Mouse (Mus musculus): ENCODE measurements around the gene Pkp4.

The Pkp4 gene

DNA sequence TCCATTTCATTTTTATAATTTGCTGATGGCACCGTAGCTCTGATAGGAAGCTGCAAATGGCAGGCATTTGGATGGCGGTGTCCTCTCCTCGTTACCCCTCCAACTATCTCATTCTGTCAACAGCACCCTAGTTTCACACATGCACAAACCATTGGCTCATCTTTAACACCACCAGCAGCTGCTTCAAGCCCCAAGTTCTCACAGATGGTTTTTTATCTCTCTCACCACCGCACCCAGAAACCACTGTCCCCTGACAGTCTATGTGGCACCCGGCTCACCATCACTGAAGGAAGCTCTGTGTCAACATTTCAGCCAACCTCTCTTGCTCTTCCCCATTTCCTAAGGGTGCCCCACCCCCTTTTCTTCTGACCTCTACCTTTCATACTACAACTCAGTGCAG is 167.3 kb downstream of the Pkp4 start:
- ATAC-seq (ENCODE audit: insufficient number of reproducible peaks, low FRiP score, low TSS enrichment), result no peak

DNA sequence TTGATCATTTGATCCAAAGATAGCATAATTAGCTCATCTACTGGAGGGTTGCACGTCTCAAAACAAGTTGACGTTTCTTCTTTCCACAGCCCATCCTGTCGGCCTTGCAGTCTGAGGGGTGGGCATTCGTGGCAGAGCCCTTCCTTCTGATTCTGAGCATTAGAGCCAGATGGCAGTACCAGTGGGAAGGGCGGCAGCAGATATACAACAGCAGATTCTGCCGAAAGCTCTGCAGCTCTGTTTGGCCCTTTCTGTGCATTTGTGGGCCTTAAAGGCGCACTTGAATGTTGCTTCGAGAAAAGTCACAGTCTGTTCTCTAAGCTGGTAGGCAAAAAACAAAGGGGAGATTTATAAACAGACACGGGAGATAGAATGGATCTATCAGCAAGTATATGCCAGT is 170.4 kb downstream of the Pkp4 start:
- ATAC-seq (ENCODE audit: insufficient number of reproducible peaks, low FRiP score, low TSS enrichment), result no peak

DNA sequence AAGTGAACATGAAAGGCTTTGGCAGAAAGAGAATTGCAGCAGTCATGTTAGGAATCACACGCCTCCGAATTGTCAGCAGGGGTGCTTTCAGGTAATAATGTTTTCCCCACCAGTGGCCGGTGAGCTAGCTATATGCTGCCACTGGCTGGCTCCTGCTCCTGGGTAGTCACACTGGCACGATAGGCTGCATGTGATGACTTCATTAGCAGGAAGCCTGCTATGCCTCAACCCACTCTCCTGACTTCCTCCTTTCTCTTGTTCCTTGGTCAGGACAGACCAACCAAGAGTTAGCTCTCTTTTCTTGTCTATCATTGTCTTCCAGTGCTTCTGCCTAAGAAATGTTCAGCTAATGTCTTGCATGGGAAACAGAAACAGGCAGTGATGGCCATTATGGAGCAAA is 171.9 kb downstream of the Pkp4 start:
- no peak for ATAC-seq (ENCODE audit: insufficient number of reproducible peaks, low FRiP score, low TSS enrichment)

DNA sequence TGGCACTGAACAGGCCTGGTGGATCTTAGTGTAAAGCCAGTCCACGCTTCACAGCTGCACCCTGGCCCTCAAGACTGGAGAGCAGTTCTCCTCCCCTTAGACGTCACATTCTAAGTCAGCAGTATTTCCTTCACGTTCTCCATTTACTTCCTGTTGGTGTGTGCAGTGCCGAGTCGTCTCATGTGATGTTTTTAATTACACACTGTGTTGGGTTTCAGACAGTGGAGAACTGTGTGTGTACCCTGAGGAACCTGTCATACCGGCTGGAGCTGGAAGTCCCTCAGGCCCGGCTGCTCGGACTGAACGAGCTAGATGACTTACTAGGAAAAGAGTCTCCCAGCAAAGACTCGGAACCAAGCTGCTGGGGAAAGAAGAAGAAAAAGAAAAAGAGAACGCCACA is 177.9 kb downstream of the Pkp4 start:
- ATAC-seq (ENCODE audit: insufficient number of reproducible peaks, low FRiP score, low TSS enrichment), result peak; percentile 34; the same call in 1 of the 2 replicates

DNA sequence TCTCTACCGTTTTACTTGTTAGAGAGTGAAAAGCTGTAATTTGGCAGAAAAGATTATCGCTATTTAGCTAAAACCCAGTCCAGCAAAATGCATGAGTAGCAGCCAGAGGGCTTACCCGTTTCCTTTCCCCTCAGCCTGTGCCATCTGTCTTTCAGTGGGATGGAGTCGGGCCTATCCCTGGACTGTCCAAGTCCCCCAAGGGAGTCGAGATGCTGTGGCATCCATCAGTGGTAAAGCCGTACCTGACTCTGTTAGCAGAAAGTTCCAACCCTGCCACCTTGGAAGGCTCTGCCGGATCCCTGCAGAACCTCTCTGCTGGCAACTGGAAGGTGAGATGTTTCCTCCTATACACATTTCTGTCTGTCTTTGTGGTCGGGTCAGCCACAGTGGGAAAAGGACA is 178.3 kb downstream of the Pkp4 start:
- peak; percentile 77 for ATAC-seq (ENCODE audit: insufficient number of reproducible peaks, low FRiP score, low TSS enrichment)

DNA sequence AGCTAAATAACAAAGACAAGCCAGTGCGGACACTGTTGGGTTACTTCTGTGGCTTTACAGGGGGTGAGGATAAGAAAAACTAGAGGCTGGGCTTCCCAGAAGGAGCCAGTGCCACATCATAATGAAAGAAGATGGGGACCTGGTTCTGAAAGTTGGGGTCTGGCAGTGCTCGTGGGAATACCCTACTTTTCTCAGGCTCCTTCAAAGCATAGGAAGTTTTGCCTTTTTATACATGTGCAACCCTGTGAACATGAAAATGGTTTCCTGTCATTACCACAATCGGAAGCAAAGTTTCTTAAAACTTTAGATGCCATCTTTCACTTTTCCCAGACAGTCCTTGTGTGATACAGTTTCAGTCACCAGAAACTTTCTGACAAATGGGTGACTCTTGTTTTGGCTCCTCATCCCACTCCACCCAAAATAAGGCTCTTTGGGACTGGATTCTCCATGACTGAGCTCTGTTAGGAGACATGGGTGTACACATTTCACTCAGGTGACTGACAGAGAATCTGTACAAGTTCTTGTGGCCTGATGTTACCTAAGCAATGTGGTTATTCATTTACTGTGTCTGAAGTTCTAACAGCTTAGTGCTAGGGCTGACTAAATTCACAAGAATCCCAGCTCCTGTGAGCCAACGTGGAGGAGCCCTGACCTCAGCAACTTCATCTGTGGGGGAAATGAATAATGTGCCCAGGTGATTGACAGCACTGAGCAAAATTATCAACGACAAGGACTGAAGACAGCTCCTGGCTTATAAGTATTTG is 179.3 kb downstream of the Pkp4 start:
- no peak for ATAC-seq (ENCODE audit: insufficient number of reproducible peaks, low FRiP score, low TSS enrichment)

DNA sequence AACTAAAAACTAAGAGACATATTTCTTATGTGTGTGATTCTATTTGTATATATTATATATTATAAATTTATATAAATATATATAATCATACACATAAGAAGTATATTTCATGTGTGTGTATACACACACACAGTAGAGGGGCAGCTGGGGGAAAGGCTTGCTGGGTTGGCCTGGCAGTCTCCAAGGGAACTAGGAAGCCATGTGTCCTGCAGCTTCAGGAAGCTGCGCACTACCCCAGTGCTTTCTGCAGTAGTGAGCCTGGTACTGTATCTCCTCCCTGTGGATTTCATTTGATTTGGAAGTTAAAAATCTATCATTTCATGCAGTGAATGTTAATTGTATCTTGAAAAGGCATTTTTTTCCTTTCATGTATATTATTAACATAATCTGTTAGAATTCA is 180.2 kb downstream of the Pkp4 start:
- no peak for ATAC-seq (ENCODE audit: insufficient number of reproducible peaks, low FRiP score, low TSS enrichment)

DNA sequence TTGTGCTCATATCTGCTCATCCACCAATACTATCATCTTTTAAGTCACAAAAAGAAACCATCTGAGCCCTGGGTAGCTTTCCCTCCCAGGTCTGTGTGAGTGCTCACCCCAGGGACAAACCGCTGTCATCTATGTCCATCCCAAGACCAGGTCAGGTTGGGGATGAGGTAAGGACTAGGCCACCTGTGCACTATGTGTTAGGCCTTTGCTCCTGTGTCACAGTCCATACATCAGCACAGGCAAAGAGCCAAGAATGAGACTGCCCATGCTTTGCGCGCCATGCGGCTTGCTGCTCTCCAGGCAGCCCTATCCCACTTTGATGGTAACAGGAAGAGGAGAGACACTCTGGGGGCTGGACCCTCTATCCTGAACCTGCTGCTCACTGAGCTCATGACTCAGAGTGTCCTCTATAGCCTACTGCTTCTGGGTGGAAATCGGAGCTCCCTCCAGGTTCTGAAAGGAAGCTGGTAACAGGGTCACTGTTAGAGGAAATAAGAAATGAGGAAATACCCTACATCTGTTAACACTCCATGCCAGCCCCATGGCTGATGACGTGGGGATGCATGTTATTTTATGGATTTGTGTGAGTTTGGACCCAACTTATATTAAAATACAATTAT is 182.1 kb downstream of the Pkp4 start:
- ATAC-seq (ENCODE audit: insufficient number of reproducible peaks, low FRiP score, low TSS enrichment), result no peak

DNA sequence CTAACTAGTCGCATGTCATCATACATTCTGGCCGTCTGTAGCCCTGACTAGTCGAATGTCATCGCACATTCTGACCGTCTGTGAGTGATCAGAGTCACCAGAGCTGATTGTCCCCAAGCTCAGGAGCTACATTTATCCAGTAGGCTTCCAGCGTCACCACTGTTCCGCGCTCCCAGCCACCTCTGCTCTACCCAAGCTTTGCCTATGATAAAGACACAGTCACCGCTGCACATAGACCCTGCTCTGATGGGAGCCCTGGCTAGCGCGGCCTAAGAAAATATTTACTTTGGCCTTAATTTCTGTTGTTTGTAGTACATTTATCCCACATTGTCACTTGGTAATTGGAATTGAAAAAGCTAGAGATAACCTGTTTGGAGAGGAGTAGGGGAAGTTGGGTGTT is 183.2 kb downstream of the Pkp4 start:
- ATAC-seq (ENCODE audit: insufficient number of reproducible peaks, low FRiP score, low TSS enrichment), result no peak

DNA sequence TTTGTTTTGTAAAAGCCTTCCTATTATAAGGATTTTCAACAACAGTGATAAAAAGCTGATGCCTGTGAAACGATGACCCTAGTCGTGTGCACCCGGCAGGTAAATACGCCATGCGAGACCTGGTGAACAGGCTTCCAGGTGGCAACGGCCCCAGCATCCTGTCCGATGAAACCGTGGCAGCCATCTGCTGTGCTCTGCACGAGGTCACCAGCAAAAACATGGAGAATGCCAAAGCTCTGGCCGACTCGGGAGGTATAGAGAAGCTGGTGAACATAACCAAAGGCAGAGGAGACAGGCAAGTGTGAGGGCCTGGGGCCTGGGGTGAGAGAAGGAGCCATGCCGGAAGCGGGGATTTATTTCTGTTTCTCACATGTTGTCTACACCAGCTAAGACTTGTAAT is 184.0 kb downstream of the Pkp4 start:
- peak; percentile 76 for ATAC-seq (ENCODE audit: insufficient number of reproducible peaks, low FRiP score, low TSS enrichment)

DNA sequence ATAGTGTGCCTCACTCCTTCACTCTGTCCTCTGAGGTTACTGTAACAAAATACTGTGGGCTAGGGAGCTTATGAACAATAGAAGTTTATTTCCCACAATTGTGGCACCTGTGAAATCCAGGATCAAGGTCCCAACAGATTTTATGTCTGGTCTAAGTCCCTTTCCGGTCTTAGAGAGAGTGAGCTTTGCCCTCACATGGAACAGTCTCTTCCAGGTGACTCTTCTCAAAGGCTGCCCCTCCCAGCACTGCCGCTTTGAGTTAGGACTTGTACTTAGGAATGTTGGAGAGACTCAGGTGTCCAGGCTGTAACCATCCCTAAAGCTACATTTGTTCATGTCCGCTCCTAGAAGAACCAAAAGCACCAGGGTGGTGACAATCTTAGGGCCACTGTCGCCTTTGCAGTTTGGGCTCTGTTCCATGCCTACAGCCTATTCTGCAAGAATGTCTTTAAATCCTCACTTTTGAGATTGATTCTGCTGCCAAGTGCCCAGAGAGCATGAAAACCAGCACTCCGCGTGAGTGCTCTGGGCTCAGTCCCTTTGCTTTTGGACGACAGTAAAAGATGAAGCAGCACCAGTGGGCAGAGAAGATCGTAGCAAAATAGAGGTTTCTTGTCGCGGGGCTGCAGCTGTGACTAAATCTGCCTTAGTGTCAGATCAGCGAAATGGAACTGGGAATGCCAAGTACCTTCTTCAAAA is 184.6 kb downstream of the Pkp4 start:
- 0 out of 2 replicates have a peak, but pooled peaks have one; percentile 18 for ATAC-seq (ENCODE audit: insufficient number of reproducible peaks, low FRiP score, low TSS enrichment)

DNA sequence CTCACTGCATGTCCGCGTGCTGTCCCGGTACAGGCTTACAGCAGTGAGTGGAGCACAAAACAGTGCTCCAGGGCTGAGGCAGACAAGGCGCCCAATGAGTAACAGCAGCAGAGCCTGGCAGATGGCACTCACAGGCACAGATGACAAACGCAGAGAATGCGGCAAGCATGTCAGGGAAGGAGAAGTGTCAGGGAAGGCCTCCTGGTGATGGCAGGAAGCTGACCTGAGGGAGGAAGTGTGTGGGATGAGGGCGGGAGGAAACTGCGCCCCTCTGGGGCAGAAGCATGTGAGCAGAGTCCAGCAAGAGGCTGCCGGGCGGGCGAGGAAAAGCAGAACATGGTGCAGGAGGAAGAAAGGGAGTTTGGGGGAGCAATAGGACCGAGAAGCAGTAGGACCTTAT is 185.8 kb downstream of the Pkp4 start:
- peak; percentile 60 for ATAC-seq (ENCODE audit: insufficient number of reproducible peaks, low FRiP score, low TSS enrichment)

DNA sequence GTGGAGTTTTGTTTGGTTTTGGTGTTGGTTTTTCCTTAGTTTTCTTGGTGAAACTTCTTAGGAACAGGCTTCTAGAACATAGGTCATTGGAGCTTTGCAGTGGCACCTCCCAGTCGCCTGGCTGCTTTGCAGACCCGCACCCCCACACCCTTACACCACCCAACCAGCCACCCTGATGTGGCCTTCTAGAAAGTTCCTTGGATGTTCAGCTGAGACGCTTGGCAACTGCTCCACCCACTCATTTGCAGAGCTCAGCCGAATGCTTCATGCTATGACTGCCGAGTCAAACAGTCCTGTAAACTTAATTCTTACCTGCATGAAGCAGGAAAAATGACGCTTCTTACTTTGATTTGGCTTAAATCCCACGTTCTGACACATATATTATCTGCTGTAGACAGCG is 187.9 kb downstream of the Pkp4 start:
- no peak for ATAC-seq (ENCODE audit: insufficient number of reproducible peaks, low FRiP score, low TSS enrichment)

DNA sequence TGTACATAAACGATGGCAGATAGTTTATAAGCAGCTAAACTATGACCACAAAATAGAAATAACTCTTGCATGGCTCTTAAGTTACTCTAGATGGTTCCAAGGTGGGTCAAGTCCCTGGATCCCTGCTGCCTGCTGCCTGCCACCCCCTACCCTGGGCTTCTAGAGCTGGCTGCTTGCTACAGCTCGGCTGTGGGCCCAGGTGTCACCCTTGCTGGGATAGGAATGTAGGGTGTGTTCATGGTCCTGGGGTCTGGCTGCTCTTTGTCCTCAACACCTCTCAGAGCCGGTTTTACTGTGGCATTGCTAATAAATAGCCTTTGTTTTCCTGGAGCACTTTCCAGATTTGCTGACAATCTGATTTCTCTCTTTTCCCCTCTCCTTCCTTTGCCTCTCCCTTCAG is 189.4 kb downstream of the Pkp4 start:
- ATAC-seq (ENCODE audit: insufficient number of reproducible peaks, low FRiP score, low TSS enrichment), result no peak

DNA sequence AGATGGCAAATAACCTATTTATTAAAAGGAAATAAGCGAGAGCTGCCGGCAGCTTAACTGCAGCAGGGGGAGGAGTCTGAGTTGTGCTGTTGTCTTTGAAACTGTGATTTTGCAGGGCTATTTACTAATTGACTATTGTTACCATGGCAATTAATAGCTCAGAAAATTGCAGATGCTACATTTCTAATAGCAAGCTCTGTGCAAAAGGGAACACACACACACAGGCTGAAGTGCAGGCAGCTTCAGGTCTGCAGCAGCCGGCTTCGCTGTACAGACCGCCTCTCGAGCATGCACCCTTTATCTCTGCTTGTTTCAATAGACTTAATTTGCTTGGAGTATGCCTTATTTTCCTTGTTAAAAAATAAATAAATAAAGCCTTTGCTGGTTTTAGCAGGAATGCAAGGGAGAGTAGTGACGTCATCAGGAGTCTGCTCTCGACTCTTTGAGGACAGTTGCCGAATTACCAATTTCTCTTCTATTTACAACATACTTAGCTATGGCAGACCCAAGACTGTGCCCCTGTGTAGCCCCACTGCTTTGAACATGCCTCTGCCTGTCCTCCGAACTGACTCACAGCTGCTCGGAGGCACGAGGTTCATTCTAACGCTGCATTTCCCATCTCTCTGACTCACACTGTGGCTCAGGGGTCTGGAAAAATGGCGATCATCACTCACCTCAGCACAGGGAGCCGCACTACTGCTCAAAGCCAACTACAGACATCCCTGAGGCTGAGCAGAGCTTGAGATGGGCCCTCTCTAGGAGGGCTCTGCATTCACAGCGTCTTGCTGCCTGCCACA is 190.9 kb downstream of the Pkp4 start:
- ATAC-seq (ENCODE audit: insufficient number of reproducible peaks, low FRiP score, low TSS enrichment), result no peak

DNA sequence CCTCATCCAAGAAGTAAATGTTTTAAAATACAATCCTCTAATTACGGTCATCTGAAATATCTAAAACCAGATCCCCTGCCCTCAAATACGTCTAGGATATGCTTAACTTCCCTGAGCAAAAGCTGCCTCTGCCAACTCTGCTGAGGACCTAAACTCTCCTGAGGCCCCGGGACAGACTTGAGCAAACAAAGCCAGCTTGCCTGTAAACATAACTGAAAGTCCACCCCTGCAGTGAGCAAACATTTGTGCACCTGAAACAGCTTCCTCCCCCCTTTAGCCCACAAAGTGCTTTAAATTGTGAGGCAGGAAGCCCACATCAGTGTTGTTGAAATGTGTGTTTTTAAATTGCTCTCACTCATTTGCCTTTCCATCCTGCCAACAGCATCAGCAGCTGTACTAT is 193.2 kb downstream of the Pkp4 start:
- ATAC-seq (ENCODE audit: insufficient number of reproducible peaks, low FRiP score, low TSS enrichment), result no peak

DNA sequence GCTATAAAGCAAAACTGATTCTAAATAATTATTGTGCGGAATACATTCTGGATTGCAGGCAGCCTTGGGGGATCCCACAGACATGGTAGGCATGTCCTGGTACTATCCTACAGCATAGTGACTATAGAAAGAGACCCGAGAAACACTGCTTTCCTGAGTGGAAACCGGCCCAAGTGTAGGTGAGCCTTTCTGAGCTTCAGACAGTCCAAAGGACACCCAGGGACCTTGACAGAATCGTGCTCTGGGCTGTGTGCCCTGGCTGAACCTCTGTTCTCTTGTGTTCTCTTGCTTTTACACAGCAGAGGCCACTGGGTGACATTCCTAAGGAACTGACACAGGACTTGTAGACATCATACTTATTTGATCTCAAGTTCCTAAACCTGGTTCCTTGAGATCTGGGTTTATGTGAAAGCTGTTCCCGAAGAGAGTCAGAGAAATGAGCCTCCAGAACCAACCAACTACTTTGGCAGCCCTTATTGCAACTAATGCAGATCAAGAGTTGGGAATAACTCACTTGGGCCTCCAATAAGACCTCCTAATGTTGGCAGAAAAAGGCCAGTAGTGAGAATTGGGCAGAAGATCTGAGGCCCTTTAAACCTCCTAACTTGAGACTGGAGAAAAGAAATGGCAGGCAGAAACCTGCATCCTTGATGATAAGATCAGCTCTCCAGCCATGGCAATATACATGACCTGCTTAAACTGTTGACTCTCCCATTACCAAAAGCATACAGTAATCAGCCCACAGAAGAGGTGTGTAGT is 195.1 kb downstream of the Pkp4 start:
- ATAC-seq (ENCODE audit: insufficient number of reproducible peaks, low FRiP score, low TSS enrichment), result no peak

DNA sequence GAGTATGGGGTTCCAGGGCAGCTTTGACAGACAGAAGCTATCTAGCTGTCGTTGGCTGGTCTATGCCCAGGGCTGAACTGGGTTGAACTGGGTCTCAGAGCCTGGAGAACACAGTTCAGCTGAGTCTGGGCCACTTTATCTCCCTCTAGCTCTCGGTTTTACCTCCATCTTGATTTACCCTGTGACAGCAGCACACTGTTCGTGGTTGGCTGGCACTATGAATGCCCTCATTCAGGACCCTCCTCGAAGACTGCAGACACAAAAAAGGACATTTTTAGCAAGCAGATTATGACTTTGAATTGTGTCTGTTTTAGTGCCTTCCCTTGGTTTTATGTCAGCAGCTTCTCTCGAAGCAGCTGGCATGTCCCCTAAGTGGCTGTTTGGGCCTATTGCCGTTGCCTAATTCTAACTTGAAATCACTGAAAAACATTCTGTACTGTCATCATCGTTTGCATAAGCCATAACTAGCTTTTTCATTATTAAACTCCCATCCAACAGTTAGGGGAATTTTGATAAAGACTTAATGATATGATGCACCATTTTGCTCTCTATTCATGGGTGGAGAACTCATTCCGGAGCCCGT is 199.2 kb downstream of the Pkp4 start:
- ATAC-seq (ENCODE audit: insufficient number of reproducible peaks, low FRiP score, low TSS enrichment), result no peak

DNA sequence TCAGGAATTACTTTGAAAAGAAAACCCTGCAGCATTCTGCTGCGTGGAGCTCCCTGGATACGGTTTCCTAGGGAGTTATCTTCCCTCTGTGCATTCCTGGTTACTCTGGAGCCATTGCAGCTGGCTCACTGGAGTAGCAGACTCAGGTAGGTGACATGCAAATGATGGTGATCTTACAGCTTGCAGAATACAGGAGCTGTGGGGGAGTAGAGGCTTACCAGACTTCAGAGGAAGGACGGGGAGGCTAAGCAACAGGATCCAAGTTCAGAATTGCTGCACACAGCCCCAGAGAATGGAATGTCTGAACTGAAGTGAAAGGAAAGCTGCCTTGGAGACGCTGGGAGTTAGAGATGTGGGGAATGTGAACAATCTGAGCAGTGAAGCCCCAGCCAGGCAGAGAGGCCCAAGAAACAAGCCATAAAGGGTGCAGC is 200.7 kb downstream of the Pkp4 start:
- ATAC-seq (ENCODE audit: insufficient number of reproducible peaks, low FRiP score, low TSS enrichment), result no peak
